Mouse (Mus musculus) heart, embryonic 16.5 days (tissue): ENCODE results near the gene Asgr1. TPM values are rescaled to one million over a fixed set of nuclear protein-coding genes. Genes with fewer than 3 reads are reported as not detected.
A peak's percentile ranks its signal among the peaks of the same experiment; 100 is the strongest.

ENCODE experiments used
- ATAC-seq: fragments of 200-750 bp; cut with Nextera tagmentation; replicated peaks from 2 replicates; pipeline ENCODE4 v1.8.0; 2017; ENCODE audit warnings: moderate number of reproducible peaks; ENCODE audit not compliant: insufficient read depth, low FRiP score; ENCODE audit errors: extremely low read depth
- H3K27ac ChIP-seq: fragments of 300-500 bp; sonication (generic); 2 replicates; pipeline ENCODE4 v1.5.1; 2014; ENCODE audit warnings: mild to moderate bottlenecking, low read length, control low read depth, moderate library complexity
- H3K27me3 ChIP-seq: fragments of 300-500 bp; sonication (generic); 2 replicates; pipeline ENCODE4 v1.6.1; 2014; ENCODE audit warnings: low read length, mixed read lengths; ENCODE audit not compliant: control insufficient read depth, insufficient read depth
- H3K36me3 ChIP-seq: fragments of 300-500 bp; sonication (generic); 2 replicates; pipeline ENCODE4 v1.6.1; 2014; ENCODE audit not compliant: control insufficient read depth, insufficient read depth
- H3K4me1 ChIP-seq: fragments of 300-500 bp; sonication (generic); 2 replicates; pipeline ENCODE4 v1.6.1; 2014; ENCODE audit warnings: low read length, mixed read lengths; ENCODE audit not compliant: control insufficient read depth, insufficient read depth
- H3K4me2 ChIP-seq: fragments of 300-500 bp; sonication (generic); 2 replicates; pipeline ENCODE4 v1.6.1; 2014; ENCODE audit warnings: low read depth, mild to moderate bottlenecking, control low read depth, low read length
- H3K4me3 ChIP-seq: fragments of 300-500 bp; sonication (generic); 2 replicates; pipeline ENCODE4 v1.5.1; 2014; ENCODE audit warnings: mild to moderate bottlenecking, control low read depth, low read length
- H3K9ac ChIP-seq: fragments of 300-500 bp; sonication (generic); 2 replicates; pipeline ENCODE4 v1.6.1; 2014; ENCODE audit warnings: low read length, control low read depth
- H3K9me3 ChIP-seq: fragments of 300-500 bp; sonication (generic); replicated peaks from 2 replicates; pipeline ENCODE4 v1.6.1; 2016; ENCODE audit warnings: low read length; ENCODE audit not compliant: control insufficient read depth
- WGBS: fragments of 180-500 bp; shearing (Covaris S2); extraction: QIAGEN DNeasy Blood & Tissue Kit; methylation state at CpG from one replicate; pipeline ENCODE4 v1.1.7; 2014; 5-methylcytosine and 5-hydroxymethylcytosine counted together
- polyA plus RNA-seq: library from polyadenylated mRNA; unstranded; fragments of >200 nt; fragmentation: Nextera tagmentation; extraction: Ambion mirVana; gene quantifications from 2 replicates; pipeline ENCODE4 v1.2.1, GENCODE M21; 2015

Asgr1 gene
- polyA plus RNA-seq, 1 experiment from 2014 or later = not detected

GRCm38 (mm10) chr11:70021264-70022132, 32.4 kb upstream of the Asgr1 start:
- Histone ChIP-seq H3K27me3 (no peaks in the 10 kb centered on the region; the same call in 1 of the 2 replicates), H3K4me3 (peak overlapping the region; percentile 65), H3K4me1 (peaks cover 49% of the 10 kb centered on the region), H3K36me3 (no peaks in the 10 kb centered on the region), H3K4me2 (peak overlapping the region; percentile 92), H3K9me3 (no peaks in the 10 kb centered on the region), H3K27ac (peak overlapping the region; percentile 62), H3K9ac (peak overlapping the region; percentile 58)
- ATAC-seq = peak; percentile 69
- 4% methylated on average over 39 of the region's 40 CpGs for WGBS

- H3K9me3 ChIP-seq = no peaks in the 10 kb centered on the region
- H3K4me1 ChIP-seq = peaks cover 48% of the 10 kb centered on the region
- ATAC-seq = no peak
- no peaks in the 10 kb centered on the region for H3K36me3 ChIP-seq
- WGBS = 7% methylated on average over 25 of the region's 29 CpGs
- H3K27ac ChIP-seq = no peak overlapping the region
- peak overlapping the region; percentile 48 for H3K4me3 ChIP-seq
- H3K9ac ChIP-seq = peak overlapping the region; percentile 63
- H3K4me2 ChIP-seq = peak overlapping the region; percentile 68
- H3K27me3 ChIP-seq = no peaks in the 10 kb centered on the region; the same call in 1 of the 2 replicates
These were observed 30.3 kb upstream of the Asgr1 start for GRCm38 (mm10) chr11:70023481-70024150.

GRCm38 (mm10) chr11:70024151-70024514, 29.8 kb upstream of the Asgr1 start:
- H3K4me1 ChIP-seq = peaks cover 49% of the 10 kb centered on the region
- H3K27ac ChIP-seq = no peak overlapping the region
- H3K36me3 ChIP-seq = no peaks in the 10 kb centered on the region
- H3K27me3 ChIP-seq = no peaks in the 10 kb centered on the region; the same call in 1 of the 2 replicates
- 9% methylated on average over 6 of the region's 6 CpGs for WGBS
- H3K9ac ChIP-seq = peak overlapping the region; percentile 63
- H3K4me2 ChIP-seq = peak overlapping the region; percentile 68
- ATAC-seq = no peak
- H3K9me3 ChIP-seq = no peaks in the 10 kb centered on the region
- peak overlapping the region; percentile 48 for H3K4me3 ChIP-seq

GRCm38 (mm10) chr11:70026689-70027088, 27.2 kb upstream of the Asgr1 start:
- Histone ChIP-seq H3K4me2 (peak overlapping the region; percentile 62), H3K9me3 (no peaks in the 10 kb centered on the region), H3K27ac (peak overlapping the region; percentile 5), H3K4me3 (peak overlapping the region; percentile 42), H3K9ac (peak overlapping the region; percentile 51; the same call in 1 of the 2 replicates), H3K36me3 (peaks cover 3% of the 10 kb centered on the region; the same call in 1 of the 2 replicates), H3K4me1 (peaks cover 39% of the 10 kb centered on the region), H3K27me3 (no peaks in the 10 kb centered on the region; the same call in 1 of the 2 replicates)
- ATAC-seq = peak; percentile 60
- WGBS = 9% methylated on average over 17 of the region's 19 CpGs

- peak overlapping the region; percentile 42; the same call in 1 of the 2 replicates for H3K4me3 ChIP-seq
- no peak for ATAC-seq
- peaks cover 38% of the 10 kb centered on the region for H3K4me1 ChIP-seq
- peaks cover 3% of the 10 kb centered on the region; the same call in 1 of the 2 replicates for H3K36me3 ChIP-seq
- H3K27ac ChIP-seq = peak overlapping the region; percentile 5; the same call in 1 of the 2 replicates
- H3K27me3 ChIP-seq = no peaks in the 10 kb centered on the region; the same call in 1 of the 2 replicates
- WGBS = 49% methylated on average over 9 of the region's 9 CpGs
- H3K9me3 ChIP-seq = no peaks in the 10 kb centered on the region
- H3K9ac ChIP-seq = peak overlapping the region; percentile 34
- peak overlapping the region; percentile 62 for H3K4me2 ChIP-seq
These were observed 26.5 kb upstream of the Asgr1 start for GRCm38 (mm10) chr11:70027397-70027796.

- peak overlapping the region; percentile 29 for H3K4me3 ChIP-seq
- peaks cover 3% of the 10 kb centered on the region; the same call in 1 of the 2 replicates for H3K36me3 ChIP-seq
- H3K9me3 ChIP-seq = no peaks in the 10 kb centered on the region
- peaks cover 33% of the 10 kb centered on the region for H3K4me1 ChIP-seq
- H3K9ac ChIP-seq = no peak overlapping the region
- H3K4me2 ChIP-seq = peak overlapping the region; percentile 62
- no peak; the same call in 1 of the 2 replicates for ATAC-seq
- peak overlapping the region; percentile 69 for H3K27ac ChIP-seq
- no peaks in the 10 kb centered on the region; the same call in 1 of the 2 replicates for H3K27me3 ChIP-seq
- WGBS = 24% methylated on average over 12 of the region's 12 CpGs
These were observed 25.3 kb upstream of the Asgr1 start for GRCm38 (mm10) chr11:70028401-70029129.

- peaks cover 29% of the 10 kb centered on the region for H3K4me1 ChIP-seq
- H3K4me2 ChIP-seq = peak overlapping the region; percentile 62
- no peaks in the 10 kb centered on the region for H3K9me3 ChIP-seq
- H3K9ac ChIP-seq = peak overlapping the region; percentile 23; the same call in 1 of the 2 replicates
- no peaks in the 10 kb centered on the region; the same call in 1 of the 2 replicates for H3K27me3 ChIP-seq
- peak overlapping the region; percentile 69 for H3K27ac ChIP-seq
- peaks cover 3% of the 10 kb centered on the region; the same call in 1 of the 2 replicates for H3K36me3 ChIP-seq
- peak overlapping the region; percentile 29 for H3K4me3 ChIP-seq
- 4% methylated on average over 20 of the region's 20 CpGs for WGBS
- ATAC-seq = peak; percentile 67
These were observed 24.6 kb upstream of the Asgr1 start for GRCm38 (mm10) chr11:70029130-70029801.
